In genomic region chr13:83628139-83628538, GRCm38 (mm10) we compare ENCODE assay signal across 24 mouse cellular contexts.
"Had no signal": no experiment of that assay in that cellular context is flagged by ENCODE, and none has a peak within 500 bp of the region (broad histone marks: within the 10 kb centered on the region; RNA-seq: fewer than 3 reads in every experiment).

No protein-coding gene starts in this region.

- ATAC-seq: hindbrain, postnatal 0 days; intestine, embryonic 16.5 days had no signal

- H3K27me3 ChIP-seq: heart, embryonic 13.5 days; heart, embryonic 15.5 days; hindbrain, embryonic 13.5 days; hindbrain, embryonic 15.5 days; kidney, embryonic 15.5 days; limb, embryonic 13.5 days; limb, embryonic 15.5 days had no signal

- H3K4me2 ChIP-seq: heart, embryonic 11.5 days; heart, embryonic 13.5 days; heart, embryonic 15.5 days; hindbrain, embryonic 13.5 days; hindbrain, embryonic 15.5 days; kidney, embryonic 15.5 days; limb, embryonic 13.5 days; limb, embryonic 15.5 days had no signal

- H3K4me3 ChIP-seq: heart, adult 2 months; heart, embryonic 13.5 days; heart, embryonic 15.5 days; hindbrain, embryonic 13.5 days; hindbrain, embryonic 15.5 days; kidney, embryonic 15.5 days; limb, embryonic 13.5 days; limb, embryonic 15.5 days had no signal

- H3K9ac ChIP-seq: heart, embryonic 13.5 days; heart, embryonic 15.5 days; hindbrain, embryonic 13.5 days; hindbrain, embryonic 15.5 days; kidney, embryonic 15.5 days; limb, embryonic 13.5 days; limb, embryonic 15.5 days had no signal

- DNase-seq: gastrocnemius, postnatal 14 days; gastrocnemius, postnatal 36 days; heart, adult 2 months; heart, postnatal 14 days; heart, postnatal 36 days; kidney, adult 11 months; kidney, adult 2 months; kidney, adult 9 months; kidney, postnatal 14 days; kidney, postnatal 36 days; layer of hippocampus, adult 9-11 months; layer of hippocampus, postnatal 36 days; left cerebral cortex, postnatal 4 days had no signal

- H3K9me3 ChIP-seq: heart, embryonic 13.5 days; heart, embryonic 15.5 days; hindbrain, embryonic 13.5 days; hindbrain, embryonic 15.5 days; kidney, embryonic 15.5 days; limb, embryonic 13.5 days; limb, embryonic 15.5 days had no signal

- H3K27ac ChIP-seq: heart, adult 2 months; heart, embryonic 13.5 days; heart, embryonic 15.5 days; hindbrain, embryonic 13.5 days; hindbrain, embryonic 15.5 days; hindbrain, postnatal 0 days; kidney, embryonic 15.5 days; kidney, postnatal 0 days; limb, embryonic 13.5 days; limb, embryonic 15.5 days had no signal

- H3K4me1 ChIP-seq: heart, embryonic 15.5 days; hindbrain, embryonic 13.5 days; hindbrain, embryonic 15.5 days; kidney, embryonic 15.5 days; limb, embryonic 13.5 days; limb, embryonic 15.5 days had no signal

- H3K36me3 ChIP-seq: hindbrain, embryonic 13.5 days; hindbrain, embryonic 15.5 days; kidney, embryonic 15.5 days; limb, embryonic 15.5 days had no signal
